Mouse (Mus musculus): Measurements from ENCODE around the gene Srrm4.

DNA sequence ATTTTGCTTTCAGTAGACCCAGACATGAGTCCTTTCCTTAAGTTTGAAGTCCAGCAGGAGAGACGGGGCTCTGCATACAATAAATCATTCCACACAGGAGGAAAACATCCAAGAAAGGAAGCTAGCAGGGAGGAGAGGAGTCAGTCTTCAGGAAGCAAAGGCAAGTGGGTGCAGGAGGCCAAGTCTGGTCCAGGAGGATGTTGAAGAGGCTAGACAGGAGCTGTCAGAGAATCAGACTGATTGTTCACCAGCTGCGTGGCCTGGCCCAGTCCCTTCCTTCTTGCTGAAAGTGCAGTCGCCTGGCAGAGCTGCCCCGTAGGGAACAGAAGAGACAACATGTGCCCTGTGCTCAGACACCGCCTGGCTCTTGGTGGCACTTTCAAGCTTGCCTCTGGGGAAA lies 100.8 kb downstream of the Srrm4 start:
- TF ChIP-seq CTCF (IDR thresholded peaks at IDR 0.05; ENCODE audit: low read depth), result no peak
- TF ChIP-seq EP300 (optimal IDR thresholded peaks at IDR 0.05), result no peak
